Mouse (Mus musculus) olfactory bulb, adult 2 months (tissue): Measurements from ENCODE around the gene Mast4.

ENCODE experiments used
- CTCF ChIP-seq: fragments of 200-500 bp; IDR thresholded peaks from 2 replicates; pipeline ENCODE4 v1.5.1; 2012; ENCODE audit warnings: low read depth, mild to moderate bottlenecking, low read length, moderate library complexity; ENCODE audit not compliant: insufficient read depth
- POLR2A ChIP-seq: fragments of 200-500 bp; IDR thresholded peaks from 2 replicates; pipeline ENCODE4 v1.6.1; 2012; ENCODE audit warnings: mild to moderate bottlenecking, low read depth, low read length, moderate library complexity; ENCODE audit not compliant: insufficient read depth

DNA sequence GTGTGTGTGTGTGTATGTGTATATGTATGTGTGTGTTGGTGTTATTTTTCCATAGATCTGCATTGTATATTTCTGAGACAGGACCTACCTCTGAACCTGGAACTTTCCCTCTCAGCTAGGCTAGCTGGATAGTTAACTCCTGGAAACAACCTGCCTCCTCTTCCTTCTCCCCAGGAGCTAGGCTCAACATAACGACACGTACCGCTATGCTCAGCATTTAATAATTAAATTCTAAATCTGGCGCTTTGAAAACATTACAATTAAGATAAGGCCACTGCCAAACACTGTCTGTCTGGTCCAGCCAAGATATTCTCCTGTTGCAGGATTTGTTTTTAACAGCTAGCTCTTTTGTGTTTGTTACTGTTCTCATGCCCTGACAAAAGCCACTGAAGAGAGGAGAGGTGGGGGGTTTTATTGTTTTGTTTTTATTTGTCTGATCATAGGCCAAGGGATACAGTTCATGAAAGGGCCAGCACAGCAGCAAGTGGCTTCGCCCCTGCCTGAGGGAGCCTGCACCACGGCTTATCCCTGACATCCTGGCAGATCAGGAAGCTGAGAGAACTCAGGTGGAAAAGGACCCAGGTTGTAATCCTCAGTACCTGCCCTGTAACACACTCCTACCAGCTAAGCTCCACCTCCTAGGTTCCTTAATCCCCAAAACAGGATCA lies 205.0 kb downstream of the Mast4 start:
- TF ChIP-seq CTCF, result no peak
- no peak for TF ChIP-seq POLR2A
